Mouse (Mus musculus) gastrocnemius, postnatal 36 days (tissue): ENCODE data around the gene 1700012A03Rik. TPM values are rescaled to one million over a fixed set of nuclear protein-coding genes. Genes with fewer than 3 reads are reported as not detected.

ENCODE experiments used
- DNase-seq, 2 experiments: peaks; one replicate each; pipeline ENCODE4 v3.0.0; 2022
- intact Hi-C: fragments of 180-260 bp; cut with DNase I; formaldehyde crosslinking; loops from one replicate; pipeline ENCODE4 v1.15.1; 2025
- total RNA-seq, 2 experiments: library from RNA; stranded (reverse); gene quantifications; 2 replicates each; pipeline ENCODE4 v1.2.3; 2021

Gene 1700012A03Rik
- total RNA-seq, 2 experiments from 2014 or later = not detected

GRCm38 (mm10) chr6:32065789-32066510 is 15.9 kb downstream of the 1700012A03Rik start:
- DNase-seq = no peak
- intact Hi-C loops = no loop called here

GRCm38 (mm10) chr6:32072161-32072560 is 22.1 kb downstream of the 1700012A03Rik start:
- intact Hi-C loops = no loop called here
- DNase-seq = no peak

- no peak for DNase-seq
- intact Hi-C loops = no loop called here
These were observed 43.3 kb downstream of the 1700012A03Rik start for GRCm38 (mm10) chr6:32093312-32093711.

- no peak for DNase-seq
- intact Hi-C loops = no loop called here
These were observed 55.7 kb downstream of the 1700012A03Rik start for GRCm38 (mm10) chr6:32105547-32106275.
